Mouse (Mus musculus) left cerebral cortex, adult 18-20 months (tissue): ENCODE measurements at regions not wholly inside any gene's neighbourhood (a gene's known extent, or its start where the extent isn't known, plus 50 kb on each side); places are given as distances from the start of the nearest gene placed in this dataset.

Source experiments
- DNase-seq, 2 experiments: peaks; one replicate each; pipeline ENCODE4 v3.0.0; 2021 to 2022; ENCODE audit warnings: low spot score in 2 of 2, mixed read lengths in 1 of 2

- DNase-seq, result no peak
Observed at GRCm38 (mm10) chr5:73729646-73730045, 78.5 kb downstream of the Spata18 start.

- no peak for DNase-seq
Observed at GRCm38 (mm10) chr5:73731423-73731822, 80.2 kb downstream of the Spata18 start.

GRCm38 (mm10) chr5:73731991-73732565 lies 80.9 kb downstream of the Spata18 start:
- DNase-seq, result no peak

- no peak for DNase-seq
Observed at GRCm38 (mm10) chr5:73740766-73741165, 89.6 kb downstream of the Spata18 start.

- DNase-seq, result no peak
Observed at GRCm38 (mm10) chr5:73741441-73741840, 90.3 kb downstream of the Spata18 start.

- no peak for DNase-seq
Observed at GRCm38 (mm10) chr5:73743953-73744352, 92.8 kb downstream of the Spata18 start.

- no peak for DNase-seq
Observed at GRCm38 (mm10) chr5:73749791-73750190, 98.6 kb downstream of the Spata18 start.

- no peak for DNase-seq
Observed at GRCm38 (mm10) chr5:73752225-73752644, 101.1 kb downstream of the Spata18 start.

GRCm38 (mm10) chr5:73753827-73754226 lies 102.6 kb downstream of the Spata18 start:
- no peak for DNase-seq

- DNase-seq, result no peak
Observed at GRCm38 (mm10) chr5:73758534-73758933, 107.4 kb downstream of the Spata18 start.

GRCm38 (mm10) chr5:73761236-73761635 lies 110.1 kb downstream of the Spata18 start:
- no peak for DNase-seq

GRCm38 (mm10) chr5:73761709-73762108 lies 110.5 kb downstream of the Spata18 start:
- DNase-seq, result peak; percentile 76 to 86

- DNase-seq, result no peak
Observed at GRCm38 (mm10) chr5:73764226-73764625, 113.0 kb downstream of the Spata18 start.

GRCm38 (mm10) chr5:73765466-73765865 lies 114.3 kb downstream of the Spata18 start:
- no peak for DNase-seq

- no peak for DNase-seq
Observed at GRCm38 (mm10) chr5:73768253-73768652, 117.1 kb downstream of the Spata18 start.

- DNase-seq, result no peak
Observed at GRCm38 (mm10) chr5:73775775-73776548, 124.8 kb downstream of the Spata18 start.

GRCm38 (mm10) chr5:73777282-73777921 lies 126.2 kb downstream of the Spata18 start:
- no peak for DNase-seq

- DNase-seq, result no peak
Observed at GRCm38 (mm10) chr5:73781190-73781940, 130.2 kb downstream of the Spata18 start.

GRCm38 (mm10) chr5:73782214-73783091 lies 131.3 kb downstream of the Spata18 start:
- no peak for DNase-seq

GRCm38 (mm10) chr5:73787275-73787674 lies 136.1 kb downstream of the Spata18 start:
- DNase-seq, result no peak

- DNase-seq, result no peak
Observed at GRCm38 (mm10) chr5:73792216-73792615, 141.0 kb downstream of the Spata18 start.
